Comparison of ENCODE assay signal across 20 mouse cellular contexts in the genomic region with DNA sequence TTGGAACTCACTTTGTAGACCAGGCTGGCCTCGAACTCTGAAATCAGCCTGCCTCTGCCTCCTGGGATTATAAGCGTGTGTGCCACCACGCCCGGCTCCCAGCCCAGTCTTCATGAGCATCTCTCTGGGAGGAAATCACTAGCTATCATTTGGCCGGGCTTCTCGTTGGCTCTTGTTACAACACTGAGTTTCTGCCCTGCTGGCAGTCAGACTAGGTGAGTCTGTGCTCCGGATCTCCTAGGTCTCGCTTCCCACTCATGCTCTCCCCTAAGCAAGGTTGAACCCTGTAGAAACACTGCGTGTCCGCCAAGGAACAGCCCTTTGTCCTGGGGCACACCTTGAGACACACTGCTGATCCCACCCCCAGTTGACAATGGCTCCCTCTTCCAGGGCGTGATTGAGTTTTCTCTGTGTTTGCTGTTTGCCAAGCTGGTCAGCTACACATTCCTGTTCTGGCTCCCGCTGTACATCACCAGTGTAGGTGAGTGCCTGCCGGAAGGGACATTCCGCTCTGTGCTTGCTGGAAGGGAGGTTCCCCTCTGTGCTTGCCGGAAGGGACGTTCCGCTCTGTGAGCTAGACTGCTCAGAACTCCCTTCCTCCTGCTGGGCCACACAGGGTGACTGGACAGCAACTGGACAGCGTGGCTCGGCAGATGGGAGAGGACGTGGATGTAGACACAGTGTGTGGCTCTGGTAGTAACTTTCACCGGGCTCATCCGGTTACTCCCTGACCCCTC. TPM values are rescaled to one million over a fixed set of nuclear protein-coding genes. Genes with fewer than 3 reads are reported as not detected.
DNase-seq lines count a peak whose midpoint lies in the region; ATAC-seq and TF ChIP-seq lines count a peak whose summit lies in the region.
"Had no signal": no experiment of that assay in that cellular context is flagged by ENCODE, and none has a peak within 500 bp of the region (broad histone marks: within the 10 kb centered on the region; RNA-seq: fewer than 3 reads in every experiment).

No protein-coding gene starts in this region.

- no peaks in the 10 kb centered on the region for H3K36me3 ChIP-seq in kidney, adult 2 months (ENCODE audit: control insufficient read depth, insufficient read depth, low read length)
- H3K36me3 ChIP-seq in kidney, embryonic 14.5 days (ENCODE audit: control insufficient read depth, insufficient read depth, low read length), result no peaks in the 10 kb centered on the region
- no peaks in the 10 kb centered on the region for H3K36me3 ChIP-seq in stomach, embryonic 14.5 days (ENCODE audit: control insufficient read depth, insufficient read depth, low read length)
- H3K36me3 ChIP-seq: heart, embryonic 15.5 days; intestine, embryonic 15.5 days; limb, embryonic 10.5 days; liver, embryonic 12.5 days; lung, embryonic 15.5 days; neural tube, embryonic 12.5 days had no signal

- peak; percentile 82 for ATAC-seq in kidney, embryonic 14.5 days (ENCODE audit: low FRiP score, low TSS enrichment)
- ATAC-seq in stomach, embryonic 14.5 days (ENCODE audit: insufficient number of reproducible peaks, insufficient read depth, low FRiP score, low read depth), result peak; percentile 49; the same call in 1 of the 2 replicates
- ATAC-seq: intestine, embryonic 15.5 days; liver, embryonic 12.5 days had no signal

- no peaks in the 10 kb centered on the region for H3K9me3 ChIP-seq in kidney, embryonic 14.5 days (ENCODE audit: control insufficient read depth, low read length)
- H3K9me3 ChIP-seq in stomach, embryonic 14.5 days (ENCODE audit: control insufficient read depth, low read depth, low read length), result no peaks in the 10 kb centered on the region
- H3K9me3 ChIP-seq: heart, embryonic 15.5 days; intestine, embryonic 15.5 days; limb, embryonic 10.5 days; liver, embryonic 12.5 days; lung, embryonic 15.5 days; neural tube, embryonic 12.5 days had no signal

- H3K4me3 ChIP-seq in kidney, adult 2 months (ENCODE audit: insufficient read depth, low read depth, low read length), result no peak overlapping the region
- no peak overlapping the region for H3K4me3 ChIP-seq in kidney, embryonic 14.5 days (ENCODE audit: low read length)
- H3K4me3 ChIP-seq in stomach, embryonic 14.5 days (ENCODE audit: low read depth, low read length), result no peak overlapping the region
- H3K4me3 ChIP-seq: gastrocnemius, adult 2 months; heart, embryonic 15.5 days; intestine, embryonic 15.5 days; limb, embryonic 10.5 days; liver, embryonic 12.5 days; lung, embryonic 15.5 days; neural tube, embryonic 12.5 days had no signal

- H3K27ac ChIP-seq in kidney, adult 2 months (ENCODE audit: insufficient read depth, low read depth, low read length), result no peak overlapping the region
- H3K27ac ChIP-seq in kidney, embryonic 14.5 days (ENCODE audit: low read depth, low read length), result peak overlapping the region; percentile 59; the same call in 1 of the 2 replicates
- H3K27ac ChIP-seq in stomach, embryonic 14.5 days (ENCODE audit: low read length), result no peak overlapping the region
- H3K27ac ChIP-seq: gastrocnemius, adult 2 months; heart, embryonic 15.5 days; intestine, embryonic 15.5 days; limb, embryonic 10.5 days; liver, embryonic 12.5 days; lung, embryonic 15.5 days; neural tube, embryonic 12.5 days had no signal

- no peak overlapping the region for H3K9ac ChIP-seq in kidney, embryonic 14.5 days (ENCODE audit: low read depth, low read length)
- no peak overlapping the region for H3K9ac ChIP-seq in stomach, embryonic 14.5 days (replicated peaks; ENCODE audit: low read depth, low read length)
- H3K9ac ChIP-seq: heart, embryonic 15.5 days; intestine, embryonic 15.5 days; liver, embryonic 12.5 days; lung, embryonic 15.5 days; neural tube, embryonic 12.5 days had no signal

- TF ChIP-seq POLR2A in kidney, adult 2 months (IDR thresholded peaks at IDR 0.05; ENCODE audit: low read depth, low read length), result no peak

- DNase-seq in kidney, adult 2 months, result peak; percentile 33
- DNase-seq in kidney, adult 11 months, result no peak
- DNase-seq in brain, adult 2 months (ENCODE audit: low read depth, low spot score), result peak; percentile 67
- no peak for DNase-seq in thymus, postnatal 10 days (ENCODE audit: low spot score in 2 of 2)
- no peak for DNase-seq in thymus, postnatal 36 days
- no peak for DNase-seq in embryo, embryonic 10 days (ENCODE audit: low spot score)
- DNase-seq: adrenal gland, adult 8-10 months; B cell, adult 2 months; gastrocnemius, adult 2 months; heart, adult 11 months; right cerebral cortex, postnatal 4 days; thymus, postnatal 25 days had no signal

- no peaks in the 10 kb centered on the region for H3K27me3 ChIP-seq in kidney, adult 2 months (replicated peaks; ENCODE audit: control insufficient read depth, insufficient read depth, low read length)
- H3K27me3 ChIP-seq in kidney, embryonic 14.5 days (ENCODE audit: control insufficient read depth, insufficient read depth, low read length), result no peaks in the 10 kb centered on the region
- no peaks in the 10 kb centered on the region for H3K27me3 ChIP-seq in stomach, embryonic 14.5 days (ENCODE audit: control insufficient read depth, insufficient read depth, low read length)
- H3K27me3 ChIP-seq: heart, embryonic 15.5 days; intestine, embryonic 15.5 days; liver, embryonic 12.5 days; lung, embryonic 15.5 days; neural tube, embryonic 12.5 days had no signal

- no peak for TF ChIP-seq CTCF in kidney, adult 2 months (conservative IDR thresholded peaks at IDR 0.05; ENCODE audit: insufficient read depth, insufficient read length, low read depth, low read length)

- no peak overlapping the region for H3K4me2 ChIP-seq in kidney, embryonic 14.5 days (replicated peaks; ENCODE audit: low read depth, low read length)
- H3K4me2 ChIP-seq in stomach, embryonic 14.5 days (replicated peaks; ENCODE audit: low read depth, low read length), result no peak overlapping the region
- H3K4me2 ChIP-seq: heart, embryonic 15.5 days; intestine, embryonic 15.5 days; liver, embryonic 12.5 days; lung, embryonic 15.5 days; neural tube, embryonic 12.5 days had no signal

- WGBS in kidney, adult 2 months, result 48% methylated on average over 22 of the region's 22 CpGs
- 53% methylated on average over 22 of the region's 22 CpGs for WGBS in kidney, embryonic 14.5 days
- 76% methylated on average over 22 of the region's 22 CpGs for WGBS in stomach, embryonic 14.5 days

- no peaks in the 10 kb centered on the region; the same call in 1 of the 2 replicates for H3K4me1 ChIP-seq in kidney, adult 2 months (ENCODE audit: control insufficient read depth, insufficient read depth, low read length)
- H3K4me1 ChIP-seq in kidney, embryonic 14.5 days (ENCODE audit: control insufficient read depth, insufficient read depth, low read length), result 0 out of 2 replicates have a peak, but pooled peaks cover 3% of the 10 kb centered on the region
- H3K4me1 ChIP-seq in stomach, embryonic 14.5 days (ENCODE audit: control insufficient read depth, insufficient read depth, low read length), result no peaks in the 10 kb centered on the region
- H3K4me1 ChIP-seq: heart, embryonic 15.5 days; intestine, embryonic 15.5 days; limb, embryonic 10.5 days; liver, embryonic 12.5 days; lung, embryonic 15.5 days; neural tube, embryonic 12.5 days had no signal

RNA-seq across cellular contexts. Expression of a gene that starts 48.9 kb away (rescaled TPM):
- polyA plus RNA-seq in kidney, adult 2 months (2012; rRNA removed), result 6.3 and 6.5 TPM in 2 replicates
- polyA plus RNA-seq in kidney, embryonic 14.5 days (2014; fragmentation: Nextera tagmentation; extraction: Ambion mirVana), result 3.0 and 3.3 TPM in 2 replicates
- 7.9 and 10.1 TPM in 2 replicates for polyA plus RNA-seq in stomach, embryonic 14.5 days (2014; fragmentation: Nextera tagmentation; extraction: Ambion mirVana)

RNA-seq across cellular contexts. Expression of a gene that starts 50.5 kb away (rescaled TPM):
- polyA plus RNA-seq in kidney, adult 2 months (2012; rRNA removed), result 74.3 and 106 TPM in 2 replicates
- 30.8 and 37.6 TPM in 2 replicates for polyA plus RNA-seq in kidney, embryonic 14.5 days (2014; fragmentation: Nextera tagmentation; extraction: Ambion mirVana)
- 39.6 and 42.8 TPM in 2 replicates for polyA plus RNA-seq in stomach, embryonic 14.5 days (2014; fragmentation: Nextera tagmentation; extraction: Ambion mirVana)

RNA-seq across cellular contexts. Expression of a gene that starts 58.3 kb away (rescaled TPM):
- polyA plus RNA-seq in kidney, adult 2 months (2012; rRNA removed), result 0.73 and 1.1 TPM in 2 replicates
- 1.2 and 1.6 TPM in 2 replicates for polyA plus RNA-seq in kidney, embryonic 14.5 days (2014; fragmentation: Nextera tagmentation; extraction: Ambion mirVana)
- polyA plus RNA-seq in stomach, embryonic 14.5 days (2014; fragmentation: Nextera tagmentation; extraction: Ambion mirVana), result 0.50 and 0.62 TPM in 2 replicates

Comparison
In these comparisons a context has a peak if more than half of its experiments do, and no peak if none do; other contexts are left out.
1. DNase-seq: peak in kidney, adult 2 months (single experiment) and brain, adult 2 months (single experiment); none in kidney, adult 11 months (single experiment), thymus, postnatal 10 days (0 of 2), thymus, postnatal 36 days (0 of 2) and embryo, embryonic 10 days (single experiment).